Mouse (Mus musculus) kidney, embryonic 14.5 days (tissue): Measurements from ENCODE around the gene Cept1. TPM values are rescaled to one million over a fixed set of nuclear protein-coding genes. Genes with fewer than 3 reads are reported as not detected.
"Not testable (repeated sequence)": the region's sequence is repeated elsewhere in the genome, so short reads cannot be mapped to it uniquely, and the experiment has no call there.

Source experiments
- ATAC-seq: fragments of 200-750 bp; cut with Nextera tagmentation; 2 replicates; pipeline ENCODE4 v1.8.0; 2017; ENCODE audit warnings: moderate number of reproducible peaks, mild to moderate bottlenecking, moderate TSS enrichment, moderate library complexity; ENCODE audit not compliant: low FRiP score, low TSS enrichment
- H3K27ac ChIP-seq: fragments of 300-500 bp; sonication (generic); 2 replicates; pipeline ENCODE4 v1.5.1; 2014; ENCODE audit warnings: low read depth, mild to moderate bottlenecking, low read length, moderate library complexity, mixed read lengths
- H3K27me3 ChIP-seq: fragments of 300-500 bp; sonication (generic); 2 replicates; pipeline ENCODE4 v1.6.1; 2014; ENCODE audit warnings: mild to moderate bottlenecking, low read length; ENCODE audit not compliant: control insufficient read depth, insufficient read depth
- H3K36me3 ChIP-seq: fragments of 300-500 bp; sonication (generic); 2 replicates; pipeline ENCODE4 v1.6.1; 2014; ENCODE audit warnings: low read length, mixed read lengths; ENCODE audit not compliant: control insufficient read depth, insufficient read depth
- H3K4me1 ChIP-seq: fragments of 300-500 bp; sonication (generic); 2 replicates; pipeline ENCODE4 v1.6.1; 2014; ENCODE audit warnings: low read length, mixed read lengths; ENCODE audit not compliant: control insufficient read depth, insufficient read depth
- H3K4me2 ChIP-seq: fragments of 300-500 bp; sonication (generic); replicated peaks from 2 replicates; pipeline ENCODE4 v1.6.1; 2014; ENCODE audit warnings: low read depth, mild to moderate bottlenecking, low read length
- H3K4me3 ChIP-seq: fragments of 300-500 bp; sonication (generic); 2 replicates; pipeline ENCODE4 v1.5.1; 2014; ENCODE audit warnings: mild to moderate bottlenecking, low read length
- H3K9ac ChIP-seq: fragments of 300-500 bp; sonication (generic); 2 replicates; pipeline ENCODE4 v1.6.1; 2014; ENCODE audit warnings: low read depth, mild to moderate bottlenecking, low read length, moderate library complexity
- H3K9me3 ChIP-seq: fragments of 300-500 bp; sonication (generic); 2 replicates; pipeline ENCODE4 v1.6.1; 2016; ENCODE audit warnings: low read length; ENCODE audit not compliant: control insufficient read depth
- WGBS: fragments of 180-500 bp; shearing (Covaris S2); extraction: QIAGEN DNeasy Blood & Tissue Kit; methylation state at CpG from one replicate; pipeline ENCODE4 v1.1.7; 2014; 5-methylcytosine and 5-hydroxymethylcytosine counted together
- polyA plus RNA-seq: library from polyadenylated mRNA; unstranded; fragments of >200 nt; fragmentation: Nextera tagmentation; extraction: Ambion mirVana; gene quantifications from 2 replicates; pipeline ENCODE4 v1.2.1, GENCODE M21; 2014

Gene Cept1
- polyA plus RNA-seq = 58.9 and 64.2 TPM in 2 replicates

DNA sequence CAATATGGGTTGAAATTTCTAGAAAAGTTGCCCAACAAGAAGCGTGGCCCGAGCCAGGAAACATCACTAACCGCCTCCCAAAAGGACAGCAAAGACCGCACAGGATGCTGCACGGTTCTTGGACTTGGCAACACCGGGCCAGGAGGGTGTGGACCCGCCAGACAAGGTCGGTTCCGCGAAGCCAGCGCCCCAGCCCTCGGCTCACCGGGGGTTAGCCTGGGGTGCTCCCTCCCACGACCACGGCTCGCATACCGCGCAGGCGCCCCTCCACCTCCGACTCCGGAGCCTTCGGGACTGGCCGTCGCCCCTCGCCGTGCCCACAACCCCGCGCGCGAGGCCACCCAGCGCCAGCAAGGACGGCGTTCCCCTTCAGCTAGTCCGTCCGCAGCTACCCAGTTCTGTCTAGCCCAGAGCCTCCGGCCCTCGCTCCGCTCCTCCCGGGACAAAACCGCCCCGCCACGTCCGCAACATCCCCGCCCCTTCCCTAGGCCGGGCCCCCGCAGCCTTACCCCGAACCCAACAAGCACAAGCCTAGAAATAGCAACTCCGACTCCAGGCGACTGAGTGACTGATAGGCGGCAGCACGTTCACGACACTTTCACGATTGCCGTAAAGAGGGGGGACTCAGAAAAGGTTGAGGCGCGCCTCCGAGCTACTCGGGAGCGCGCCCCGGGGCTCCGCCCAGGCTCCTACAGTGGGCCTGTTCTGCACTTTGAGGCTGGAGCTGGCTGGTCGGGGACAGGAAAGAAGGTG, at the start of gene Cept1, which contains the start of gene Dram2:
Cept1 (minus strand) TSS at position 632 of the 753 bp plus-strand sequence.
Dram2 (plus strand) TSS at position 628 of the 753 bp plus-strand sequence.
- peak; percentile 96 for ATAC-seq
- Histone ChIP-seq H3K9ac (peak within 1 kb of the TSS; percentile 91), H3K4me2 (peak within 1 kb of the TSS; percentile 50), H3K27me3 (no peaks in the 10 kb centered on the region), H3K4me1 (peaks cover 11% of the 10 kb centered on the region; the same call in 1 of the 2 replicates), H3K4me3 (peak within 1 kb of the TSS; percentile 86), H3K36me3 (no peaks in the 10 kb centered on the region; the same call in 1 of the 2 replicates), H3K9me3 (no peaks in the 10 kb centered on the region), H3K27ac (peak within 1 kb of the TSS; percentile 98)
- under 1% methylated on average over 61 of the region's 63 CpGs for WGBS

GRCm38 (mm10) chr3:106593631-106594030, 46.0 kb upstream of the Cept1 start:
- WGBS = 82% methylated on average over 4 of the region's 4 CpGs
- H3K27me3 ChIP-seq, H3K9ac ChIP-seq, H3K4me2 ChIP-seq, ATAC-seq, H3K4me1 ChIP-seq, H3K4me3 ChIP-seq, H3K27ac ChIP-seq, H3K36me3 ChIP-seq, H3K9me3 ChIP-seq: not testable (repeated sequence)

GRCm38 (mm10) chr3:106579296-106579695, 31.7 kb upstream of the Cept1 start:
- Histone ChIP-seq H3K27me3 (no peaks in the 10 kb centered on the region), H3K36me3 (0 out of 2 replicates have a peak, but pooled peaks cover 2% of the 10 kb centered on the region), H3K4me3 (no peak overlapping the region), H3K4me2 (no peak overlapping the region), H3K9me3 (no peaks in the 10 kb centered on the region), H3K27ac (no peak overlapping the region), H3K9ac (no peak overlapping the region), H3K4me1 (no peaks in the 10 kb centered on the region)
- ATAC-seq = no peak
- 98% methylated on average over 2 of the region's 2 CpGs for WGBS

DNA sequence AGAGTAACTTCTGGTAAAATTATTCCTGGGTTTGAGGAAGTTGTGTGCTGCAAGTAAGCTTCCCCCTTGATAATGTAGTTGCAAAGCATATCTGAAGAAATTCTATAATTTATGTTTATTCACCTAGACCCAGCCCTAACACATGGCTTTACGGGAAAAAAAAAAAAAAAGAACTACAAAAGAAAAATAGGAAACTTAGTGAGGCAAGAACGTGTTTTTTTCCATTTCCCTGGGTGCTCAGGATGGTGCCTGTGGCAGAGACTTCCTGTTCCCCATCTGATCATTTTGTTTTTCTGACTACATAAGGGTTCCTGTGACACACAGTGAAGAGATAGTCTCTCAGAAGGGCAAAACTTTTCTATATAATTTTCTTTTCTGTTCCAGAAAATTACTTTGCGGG, 25.6 kb upstream of the Cept1 start:
- Histone ChIP-seq H3K36me3 (peaks cover 12% of the 10 kb centered on the region; the same call in 1 of the 2 replicates), H3K4me1 (no peaks in the 10 kb centered on the region), H3K27me3 (no peaks in the 10 kb centered on the region), H3K4me2 (no peak overlapping the region), H3K9me3 (no peaks in the 10 kb centered on the region), H3K4me3 (no peak overlapping the region), H3K9ac (no peak overlapping the region), H3K27ac (no peak overlapping the region)
- 87% methylated on average over 3 of the region's 3 CpGs for WGBS
- ATAC-seq = no peak

- Histone ChIP-seq H3K4me2 (no peak overlapping the region), H3K4me3 (no peak overlapping the region), H3K27me3 (no peaks in the 10 kb centered on the region), H3K36me3 (peaks cover 5% of the 10 kb centered on the region; the same call in 1 of the 2 replicates), H3K27ac (no peak overlapping the region), H3K4me1 (no peaks in the 10 kb centered on the region), H3K9ac (no peak overlapping the region), H3K9me3 (no peaks in the 10 kb centered on the region)
- WGBS = 92% methylated on average over 3 of the region's 3 CpGs
- no peak for ATAC-seq
These were observed 18.3 kb upstream of the Cept1 start for GRCm38 (mm10) chr3:106565876-106566275.

DNA sequence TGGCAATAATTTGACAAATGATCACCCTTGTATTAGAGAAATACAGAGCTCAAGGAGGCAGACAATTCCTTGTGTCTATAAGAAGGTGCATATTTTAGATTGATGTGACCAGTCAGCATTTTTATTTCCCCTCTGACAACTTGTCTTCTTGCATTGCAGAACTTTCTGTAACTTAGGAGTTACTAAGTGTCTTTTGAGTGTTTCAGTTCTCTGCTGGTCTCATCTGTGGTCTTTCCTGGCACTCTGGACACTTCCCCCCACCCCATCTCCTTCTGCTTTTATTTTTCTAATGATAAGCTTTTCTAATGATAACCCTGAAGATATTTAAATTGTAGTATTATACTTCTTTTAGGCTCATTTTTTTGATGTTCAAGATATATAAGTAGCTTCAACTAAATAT, 10.7 kb upstream of the Cept1 start:
- Histone ChIP-seq H3K27ac (no peak overlapping the region), H3K9me3 (no peaks in the 10 kb centered on the region), H3K27me3 (no peaks in the 10 kb centered on the region), H3K4me1 (no peaks in the 10 kb centered on the region), H3K4me3 (no peak overlapping the region), H3K4me2 (no peak overlapping the region), H3K36me3 (peaks cover 10% of the 10 kb centered on the region), H3K9ac (no peak overlapping the region)
- ATAC-seq = no peak

- Histone ChIP-seq H3K4me2 (no peak overlapping the region), H3K36me3 (peaks cover 10% of the 10 kb centered on the region), H3K9ac (no peak overlapping the region), H3K27ac (no peak overlapping the region), H3K4me1 (no peaks in the 10 kb centered on the region), H3K27me3 (no peaks in the 10 kb centered on the region), H3K4me3 (no peak overlapping the region), H3K9me3 (no peaks in the 10 kb centered on the region)
- no peak for ATAC-seq
- WGBS = 87% methylated on average over 3 of the region's 3 CpGs
These were observed 8.2 kb upstream of the Cept1 start for GRCm38 (mm10) chr3:106555743-106556250.

DNA sequence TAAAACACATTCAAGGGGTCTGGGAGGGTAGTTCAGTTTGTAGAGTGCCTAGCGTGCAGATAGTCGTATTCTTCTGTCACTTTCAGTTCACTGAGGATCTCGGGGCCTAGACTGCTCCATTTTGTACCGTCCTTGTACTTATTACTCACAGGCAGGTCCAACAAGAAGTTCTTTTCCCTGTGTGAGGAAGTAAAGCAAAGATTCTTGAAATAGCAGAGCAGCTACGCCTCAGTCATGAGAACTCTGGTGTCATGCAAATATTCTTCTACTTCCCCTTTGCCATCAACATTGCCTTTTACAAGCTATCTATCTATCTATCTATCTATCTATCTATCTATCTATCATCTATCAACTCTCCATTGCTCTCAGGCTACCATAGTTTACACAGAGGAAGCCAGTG, 5.8 kb upstream of the Cept1 start:
- peaks cover 10% of the 10 kb centered on the region for H3K36me3 ChIP-seq
- no peak overlapping the region for H3K4me3 ChIP-seq
- no peaks in the 10 kb centered on the region for H3K9me3 ChIP-seq
- H3K9ac ChIP-seq = no peak overlapping the region
- H3K27ac ChIP-seq = no peak overlapping the region
- 0 out of 2 replicates have a peak, but pooled peaks cover 3% of the 10 kb centered on the region for H3K4me1 ChIP-seq
- ATAC-seq = no peak
- H3K4me2 ChIP-seq = no peak overlapping the region
- 93% methylated on average over 5 of the region's 5 CpGs for WGBS
- H3K27me3 ChIP-seq = no peaks in the 10 kb centered on the region

DNA sequence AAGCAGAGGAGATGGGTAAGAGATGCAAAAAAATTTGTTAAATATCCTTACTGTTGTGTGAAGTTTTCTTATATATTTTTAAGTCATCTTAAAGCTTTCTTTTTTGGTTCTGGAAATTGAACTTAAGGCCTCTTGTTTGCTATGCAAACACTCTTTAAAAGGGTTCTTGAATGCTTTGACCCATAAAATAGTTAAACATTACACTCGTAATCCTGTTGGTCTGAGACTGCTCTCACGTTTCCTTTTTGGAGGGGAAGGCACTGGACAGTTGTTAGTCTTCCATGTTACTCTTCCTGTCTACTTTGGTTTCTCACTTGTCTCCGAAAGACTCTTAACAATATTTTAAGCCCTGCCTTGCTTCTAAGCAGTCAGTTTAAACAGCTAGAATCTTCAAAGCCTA, 1.4 kb upstream of the Cept1 start:
- H3K4me3 ChIP-seq = peak overlapping the region; percentile 86

More for the DNA sequence above, 1.4 kb upstream of the Cept1 start:
- peaks cover 11% of the 10 kb centered on the region; the same call in 1 of the 2 replicates for H3K4me1 ChIP-seq
- H3K9me3 ChIP-seq = no peaks in the 10 kb centered on the region
- ATAC-seq = no peak
- H3K9ac ChIP-seq = no peak overlapping the region
- H3K4me2 ChIP-seq = peak overlapping the region; percentile 50
- H3K36me3 ChIP-seq = no peaks in the 10 kb centered on the region; the same call in 1 of the 2 replicates
- no peaks in the 10 kb centered on the region for H3K27me3 ChIP-seq
- 9% methylated on average over 3 of the region's 3 CpGs for WGBS
- no peak overlapping the region for H3K27ac ChIP-seq
